Mouse (Mus musculus) neural tube, embryonic 15.5 days (tissue): ENCODE data around the gene Ndufaf7. TPM values are rescaled to one million over a fixed set of nuclear protein-coding genes. Genes with fewer than 3 reads are reported as not detected.

Experiments used
- ATAC-seq: fragments of 200-750 bp; cut with Nextera tagmentation; 2 replicates; pipeline ENCODE4 v1.8.0; 2017; ENCODE audit warnings: mild to moderate bottlenecking, moderate TSS enrichment, moderate library complexity; ENCODE audit not compliant: low FRiP score
- H3K27ac ChIP-seq: fragments of 300-500 bp; sonication (generic); replicated peaks from 2 replicates; pipeline ENCODE4 v1.5.1; 2015; ENCODE audit warnings: mild to moderate bottlenecking, inconsistent platforms
- H3K27me3 ChIP-seq: fragments of 300-500 bp; sonication (generic); replicated peaks from 2 replicates; pipeline ENCODE4 v1.6.1; 2015; ENCODE audit warnings: inconsistent platforms
- H3K36me3 ChIP-seq: fragments of 300-500 bp; sonication (generic); 2 replicates; pipeline ENCODE4 v1.6.1; 2015; ENCODE audit warnings: inconsistent platforms
- H3K4me1 ChIP-seq: fragments of 300-500 bp; sonication (generic); 2 replicates; pipeline ENCODE4 v1.6.1; 2015; ENCODE audit warnings: inconsistent platforms
- H3K4me2 ChIP-seq: fragments of 300-500 bp; sonication (generic); 2 replicates; pipeline ENCODE4 v1.6.1; 2015; ENCODE audit warnings: inconsistent platforms, mild to moderate bottlenecking, moderate library complexity
- H3K4me3 ChIP-seq: fragments of 300-500 bp; sonication (generic); replicated peaks from 2 replicates; pipeline ENCODE4 v1.5.1; 2015; ENCODE audit warnings: mild to moderate bottlenecking, inconsistent platforms
- H3K9ac ChIP-seq: fragments of 300-500 bp; sonication (generic); replicated peaks from 2 replicates; pipeline ENCODE4 v1.6.1; 2015; ENCODE audit warnings: mild to moderate bottlenecking, inconsistent platforms
- H3K9me3 ChIP-seq: fragments of 300-500 bp; sonication (generic); replicated peaks from 2 replicates; pipeline ENCODE4 v1.6.1; 2016; ENCODE audit warnings: inconsistent platforms
- WGBS: fragments of 180-500 bp; shearing (Covaris S2); methylation state at CpG from one replicate; pipeline ENCODE4 v1.1.7; 2015; ENCODE audit warnings: mixed read lengths; 5-methylcytosine and 5-hydroxymethylcytosine counted together
- polyA plus RNA-seq: library from polyadenylated mRNA; unstranded; fragments of >200 nt; fragmentation: Nextera tagmentation; extraction: Ambion mirVana; gene quantifications from 2 replicates; pipeline ENCODE4 v1.2.1, GENCODE M21; 2015

Gene Ndufaf7
- polyA plus RNA-seq = 67.0 and 68.2 TPM in 2 replicates

- peak; percentile 100 for ATAC-seq
- H3K4me1 ChIP-seq = peaks cover 44% of the 10 kb centered on the region
- no peaks in the 10 kb centered on the region for H3K9me3 ChIP-seq
- peaks cover 42% of the 10 kb centered on the region for H3K36me3 ChIP-seq
- H3K27me3 ChIP-seq = no peaks in the 10 kb centered on the region
- under 1% methylated on average over 45 of the region's 45 CpGs for WGBS
- peak within 1 kb of the TSS; percentile 75 for H3K4me2 ChIP-seq
- peak within 1 kb of the TSS; percentile 93 for H3K4me3 ChIP-seq
- peak within 1 kb of the TSS; percentile 85 for H3K27ac ChIP-seq
- peak within 1 kb of the TSS; percentile 83 for H3K9ac ChIP-seq
Observed at GRCm38 (mm10) chr17:78936466-78937228, at the start of gene Ndufaf7, which contains the start of gene Cebpz. Gene Ndufaf7, plus strand, starts transcription at chr17:78937136. Gene Cebpz, minus strand, starts transcription at chr17:78937066.

- H3K4me1 ChIP-seq = no peaks in the 10 kb centered on the region
- no peak overlapping the region for H3K27ac ChIP-seq
- no peak for ATAC-seq
- no peaks in the 10 kb centered on the region for H3K9me3 ChIP-seq
- no peak overlapping the region for H3K4me3 ChIP-seq
- H3K9ac ChIP-seq = no peak overlapping the region
- H3K27me3 ChIP-seq = no peaks in the 10 kb centered on the region
- no peak overlapping the region for H3K4me2 ChIP-seq
- H3K36me3 ChIP-seq = no peaks in the 10 kb centered on the region
- 92% methylated on average over 4 of the region's 4 CpGs for WGBS
Observed at GRCm38 (mm10) chr17:78888554-78888953, 48.4 kb upstream of the Ndufaf7 start.

DNA sequence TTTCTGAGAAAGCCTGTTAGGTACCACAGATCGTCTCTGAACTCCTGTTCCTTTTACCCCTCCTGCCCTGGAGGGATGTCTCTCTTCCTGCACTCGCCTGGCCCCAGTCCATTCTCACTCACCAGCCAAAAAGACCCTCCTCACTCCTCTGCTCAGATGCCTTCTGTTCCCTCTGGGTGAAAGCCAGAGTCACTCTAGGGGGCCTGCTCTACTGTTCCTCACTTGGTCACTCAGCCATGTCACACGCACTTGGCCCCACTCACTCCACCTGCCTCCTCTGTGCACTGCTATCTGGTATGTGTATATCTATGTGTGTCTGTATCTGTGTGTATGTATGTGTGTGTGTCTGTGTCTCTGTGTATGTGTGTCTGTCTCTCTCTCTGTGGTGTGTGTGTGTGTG, 47.8 kb upstream of the Ndufaf7 start:
- H3K4me1 ChIP-seq = no peaks in the 10 kb centered on the region
- ATAC-seq = no peak
- H3K4me2 ChIP-seq = no peak overlapping the region
- H3K27ac ChIP-seq = no peak overlapping the region
- no peaks in the 10 kb centered on the region for H3K9me3 ChIP-seq
- no peaks in the 10 kb centered on the region for H3K27me3 ChIP-seq
- H3K36me3 ChIP-seq = no peaks in the 10 kb centered on the region
- no peak overlapping the region for H3K9ac ChIP-seq
- 50% methylated on average over 3 of the region's 3 CpGs for WGBS
- H3K4me3 ChIP-seq = no peak overlapping the region

DNA sequence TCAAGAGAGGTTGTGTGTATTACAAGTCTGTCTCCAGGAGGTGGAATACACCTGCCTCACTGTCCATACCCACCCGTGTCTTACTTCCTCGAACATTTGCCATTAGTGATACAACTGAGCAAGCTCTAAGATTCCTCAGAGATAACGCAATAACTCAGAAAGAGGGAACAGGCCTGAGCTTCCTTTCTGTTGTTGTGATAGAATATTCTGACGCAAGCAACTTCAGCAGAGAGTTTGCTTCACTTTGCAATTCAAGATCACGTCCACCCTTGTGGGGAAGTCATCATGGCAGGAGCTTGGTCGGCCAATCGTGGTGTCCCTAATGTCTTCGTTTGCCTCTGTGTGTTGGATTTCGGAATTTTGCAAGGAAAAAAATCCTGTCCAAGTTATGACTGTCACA, 45.9 kb upstream of the Ndufaf7 start:
- H3K27me3 ChIP-seq = no peaks in the 10 kb centered on the region
- H3K4me3 ChIP-seq = no peak overlapping the region
- H3K9ac ChIP-seq = no peak overlapping the region
- H3K27ac ChIP-seq = no peak overlapping the region
- no peaks in the 10 kb centered on the region for H3K36me3 ChIP-seq
- 86% methylated on average over 9 of the region's 9 CpGs for WGBS
- H3K9me3 ChIP-seq = no peaks in the 10 kb centered on the region
- H3K4me1 ChIP-seq = no peaks in the 10 kb centered on the region
- ATAC-seq = no peak
- H3K4me2 ChIP-seq = no peak overlapping the region

DNA sequence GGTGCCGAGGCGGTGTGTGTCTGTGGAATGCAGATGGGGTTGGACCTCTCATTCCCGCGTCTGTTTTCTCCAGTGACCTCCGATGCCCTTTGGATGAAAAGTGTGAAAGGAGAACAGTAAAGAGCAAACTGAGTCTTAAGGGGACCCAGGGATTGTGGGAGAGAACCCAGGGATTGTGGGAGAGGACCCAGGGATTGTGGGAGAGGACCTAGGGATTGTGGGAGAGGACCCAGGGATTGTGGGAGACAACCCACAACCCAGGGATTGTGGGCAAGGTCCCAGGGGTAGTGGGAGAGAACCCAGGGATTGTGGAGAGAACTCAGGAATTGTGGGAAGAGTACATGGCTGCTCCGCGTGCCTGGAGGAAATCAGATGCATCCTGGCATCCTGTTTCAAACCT, 41.9 kb upstream of the Ndufaf7 start:
- WGBS = 88% methylated on average over 7 of the region's 7 CpGs
- no peak overlapping the region for H3K9ac ChIP-seq
- H3K27me3 ChIP-seq = no peaks in the 10 kb centered on the region
- no peak overlapping the region for H3K27ac ChIP-seq
- H3K36me3 ChIP-seq = no peaks in the 10 kb centered on the region
- no peaks in the 10 kb centered on the region for H3K4me1 ChIP-seq
- ATAC-seq = no peak
- H3K4me3 ChIP-seq = no peak overlapping the region
- H3K9me3 ChIP-seq = no peaks in the 10 kb centered on the region
- H3K4me2 ChIP-seq = peak overlapping the region; percentile 31; the same call in 1 of the 2 replicates

DNA sequence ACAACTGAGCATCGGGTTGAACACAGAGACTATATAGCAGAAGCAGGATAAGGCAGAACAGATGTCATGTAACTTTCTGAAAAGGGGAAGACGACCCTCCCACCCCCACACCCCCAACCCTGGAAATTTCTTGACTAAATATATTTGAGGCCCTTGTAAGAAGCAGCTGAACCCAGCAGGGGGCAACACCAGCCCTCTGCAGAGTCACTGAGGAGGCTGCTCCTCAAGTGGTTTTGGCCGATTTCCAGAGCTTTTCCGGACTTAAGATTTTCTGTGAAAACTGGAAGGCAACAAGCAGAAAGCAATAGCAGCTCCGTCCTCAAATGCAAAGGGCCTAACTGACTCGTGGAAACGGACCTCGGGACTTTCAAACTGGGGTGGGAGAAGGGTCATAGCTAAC, 41.5 kb upstream of the Ndufaf7 start:
- H3K9ac ChIP-seq = no peak overlapping the region
- H3K4me2 ChIP-seq = peak overlapping the region; percentile 31
- no peaks in the 10 kb centered on the region for H3K27me3 ChIP-seq
- ATAC-seq = no peak
- no peaks in the 10 kb centered on the region for H3K9me3 ChIP-seq
- WGBS = 52% methylated on average over 8 of the region's 8 CpGs
- H3K4me1 ChIP-seq = no peaks in the 10 kb centered on the region
- no peaks in the 10 kb centered on the region for H3K36me3 ChIP-seq
- H3K27ac ChIP-seq = no peak overlapping the region
- H3K4me3 ChIP-seq = no peak overlapping the region

DNA sequence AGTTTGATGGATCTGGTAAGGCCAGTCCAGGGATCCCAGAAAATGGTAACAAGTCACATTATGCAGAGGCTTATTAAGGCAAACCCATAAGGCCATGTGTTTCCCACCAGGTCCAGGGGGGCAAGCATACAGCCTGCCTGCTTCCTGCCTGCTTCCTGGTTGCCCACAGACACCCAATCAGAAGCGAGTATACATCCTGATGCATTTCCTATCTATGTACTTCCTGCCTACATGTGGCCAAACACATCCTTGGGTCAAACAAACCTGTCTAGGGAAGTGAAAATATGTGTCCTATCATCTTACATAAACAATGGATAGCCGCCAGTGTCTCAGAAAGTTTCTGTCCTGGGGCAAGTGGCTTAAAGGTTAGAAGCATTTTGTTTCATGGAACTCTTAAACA, 33.8 kb upstream of the Ndufaf7 start:
- no peak overlapping the region for H3K27ac ChIP-seq
- no peak overlapping the region for H3K4me2 ChIP-seq
- H3K9me3 ChIP-seq = no peaks in the 10 kb centered on the region
- no peaks in the 10 kb centered on the region for H3K36me3 ChIP-seq
- no peak overlapping the region for H3K4me3 ChIP-seq
- no peaks in the 10 kb centered on the region for H3K27me3 ChIP-seq
- no peak for ATAC-seq
- no peak overlapping the region for H3K9ac ChIP-seq
- WGBS = 90% methylated on average over 2 of the region's 2 CpGs
- no peaks in the 10 kb centered on the region for H3K4me1 ChIP-seq

- no peaks in the 10 kb centered on the region for H3K27me3 ChIP-seq
- WGBS = 88% methylated on average over 5 of the region's 5 CpGs
Observed at GRCm38 (mm10) chr17:78906892-78907291, 30.0 kb upstream of the Ndufaf7 start, which contains the start of gene Sult6b1. Gene Sult6b1, minus strand, starts transcription at chr17:78906992.

DNA sequence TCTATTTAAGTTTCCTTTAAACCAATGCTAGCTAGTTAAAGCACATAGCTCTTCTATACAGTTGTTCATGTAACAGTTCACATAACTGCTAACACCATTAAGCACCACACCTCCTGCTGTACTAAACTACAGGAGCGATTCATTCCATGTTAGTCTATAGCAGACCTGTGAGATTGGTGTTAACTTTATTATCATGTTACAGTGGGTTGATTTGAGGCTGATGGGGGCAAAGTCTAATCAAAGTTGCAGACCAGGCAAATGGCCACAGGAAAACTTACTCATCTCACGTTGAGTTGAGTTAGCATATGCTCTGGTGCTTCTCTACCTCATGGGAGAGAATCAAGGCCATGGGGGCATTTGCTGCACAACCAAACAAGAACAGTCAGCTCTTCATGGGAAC, 27.6 kb upstream of the Ndufaf7 start:
- no peak for ATAC-seq
- 85% methylated on average over 2 of the region's 2 CpGs for WGBS
- H3K9ac ChIP-seq = no peak overlapping the region

More at GRCm38 (mm10) chr17:78906892-78907291, 30.0 kb upstream of the Ndufaf7 start, which contains the start of gene Sult6b1:
- H3K4me1 ChIP-seq = no peaks in the 10 kb centered on the region
- no peak within 1 kb of the TSS for H3K27ac ChIP-seq
- H3K9ac ChIP-seq = no peak within 1 kb of the TSS
- H3K4me3 ChIP-seq = no peak within 1 kb of the TSS
- H3K9me3 ChIP-seq = no peaks in the 10 kb centered on the region
- H3K4me2 ChIP-seq = no peak within 1 kb of the TSS
- H3K36me3 ChIP-seq = no peaks in the 10 kb centered on the region
- ATAC-seq = no peak

GRCm38 (mm10) chr17:78912861-78913281, 24.1 kb upstream of the Ndufaf7 start:
- H3K4me2 ChIP-seq = peak overlapping the region; percentile 54
- H3K9ac ChIP-seq = no peak overlapping the region
- H3K4me3 ChIP-seq = peak overlapping the region; percentile 41
- H3K9me3 ChIP-seq = no peaks in the 10 kb centered on the region
- H3K36me3 ChIP-seq = no peaks in the 10 kb centered on the region
- peak; percentile 43 for ATAC-seq
- WGBS = 34% methylated on average over 6 of the region's 6 CpGs
- H3K4me1 ChIP-seq = peaks cover 16% of the 10 kb centered on the region
- H3K27me3 ChIP-seq = no peaks in the 10 kb centered on the region
- peak overlapping the region; percentile 33 for H3K27ac ChIP-seq

More for the DNA sequence above, 27.6 kb upstream of the Ndufaf7 start:
- Histone ChIP-seq H3K27me3 (no peaks in the 10 kb centered on the region), H3K9me3 (no peaks in the 10 kb centered on the region), H3K4me2 (no peak overlapping the region), H3K36me3 (no peaks in the 10 kb centered on the region), H3K4me1 (no peaks in the 10 kb centered on the region), H3K27ac (no peak overlapping the region), H3K4me3 (no peak overlapping the region)

- no peaks in the 10 kb centered on the region for H3K27me3 ChIP-seq
- ATAC-seq = no peak
- H3K4me1 ChIP-seq = peaks cover 16% of the 10 kb centered on the region
- no peak overlapping the region for H3K27ac ChIP-seq
- 69% methylated on average over 3 of the region's 3 CpGs for WGBS
- no peaks in the 10 kb centered on the region for H3K9me3 ChIP-seq
- no peak overlapping the region for H3K4me3 ChIP-seq
- H3K4me2 ChIP-seq = no peak overlapping the region
- H3K36me3 ChIP-seq = peaks cover 2% of the 10 kb centered on the region; the same call in 1 of the 2 replicates
- no peak overlapping the region for H3K9ac ChIP-seq
Observed at GRCm38 (mm10) chr17:78913921-78914320, 23.0 kb upstream of the Ndufaf7 start.

- no peaks in the 10 kb centered on the region for H3K27me3 ChIP-seq
- peak overlapping the region; percentile 87 for H3K9ac ChIP-seq
- peaks cover 16% of the 10 kb centered on the region for H3K4me1 ChIP-seq
- peak overlapping the region; percentile 82 for H3K4me2 ChIP-seq
- H3K9me3 ChIP-seq = no peaks in the 10 kb centered on the region
- peak overlapping the region; percentile 80 for H3K4me3 ChIP-seq
- WGBS = 57% methylated on average over 6 of the region's 6 CpGs
- peaks cover 17% of the 10 kb centered on the region for H3K36me3 ChIP-seq
- peak overlapping the region; percentile 90 for H3K27ac ChIP-seq
- ATAC-seq = peak; percentile 40
Observed at GRCm38 (mm10) chr17:78915772-78916171, 21.2 kb upstream of the Ndufaf7 start.
